Mouse (Mus musculus) kidney, embryonic 14.5 days (tissue): Measurements from ENCODE around the gene Casc3. TPM values are rescaled to one million over a fixed set of nuclear protein-coding genes. Genes with fewer than 3 reads are reported as not detected.

Source experiments
- ATAC-seq: fragments of 200-750 bp; cut with Nextera tagmentation; 2 replicates; pipeline ENCODE4 v1.8.0; 2017; ENCODE audit warnings: moderate number of reproducible peaks, mild to moderate bottlenecking, moderate TSS enrichment, moderate library complexity; ENCODE audit not compliant: low FRiP score, low TSS enrichment
- H3K27ac ChIP-seq: fragments of 300-500 bp; sonication (generic); 2 replicates; pipeline ENCODE4 v1.5.1; 2014; ENCODE audit warnings: low read depth, mild to moderate bottlenecking, low read length, moderate library complexity, mixed read lengths
- H3K27me3 ChIP-seq: fragments of 300-500 bp; sonication (generic); 2 replicates; pipeline ENCODE4 v1.6.1; 2014; ENCODE audit warnings: mild to moderate bottlenecking, low read length; ENCODE audit not compliant: control insufficient read depth, insufficient read depth
- H3K36me3 ChIP-seq: fragments of 300-500 bp; sonication (generic); 2 replicates; pipeline ENCODE4 v1.6.1; 2014; ENCODE audit warnings: low read length, mixed read lengths; ENCODE audit not compliant: control insufficient read depth, insufficient read depth
- H3K4me1 ChIP-seq: fragments of 300-500 bp; sonication (generic); 2 replicates; pipeline ENCODE4 v1.6.1; 2014; ENCODE audit warnings: low read length, mixed read lengths; ENCODE audit not compliant: control insufficient read depth, insufficient read depth
- H3K4me2 ChIP-seq: fragments of 300-500 bp; sonication (generic); replicated peaks from 2 replicates; pipeline ENCODE4 v1.6.1; 2014; ENCODE audit warnings: low read depth, mild to moderate bottlenecking, low read length
- H3K4me3 ChIP-seq: fragments of 300-500 bp; sonication (generic); 2 replicates; pipeline ENCODE4 v1.5.1; 2014; ENCODE audit warnings: mild to moderate bottlenecking, low read length
- H3K9ac ChIP-seq: fragments of 300-500 bp; sonication (generic); 2 replicates; pipeline ENCODE4 v1.6.1; 2014; ENCODE audit warnings: low read depth, mild to moderate bottlenecking, low read length, moderate library complexity
- H3K9me3 ChIP-seq: fragments of 300-500 bp; sonication (generic); 2 replicates; pipeline ENCODE4 v1.6.1; 2016; ENCODE audit warnings: low read length; ENCODE audit not compliant: control insufficient read depth
- WGBS: fragments of 180-500 bp; shearing (Covaris S2); extraction: QIAGEN DNeasy Blood & Tissue Kit; methylation state at CpG from one replicate; pipeline ENCODE4 v1.1.7; 2014; 5-methylcytosine and 5-hydroxymethylcytosine counted together
- polyA plus RNA-seq: library from polyadenylated mRNA; unstranded; fragments of >200 nt; fragmentation: Nextera tagmentation; extraction: Ambion mirVana; gene quantifications from 2 replicates; pipeline ENCODE4 v1.2.1, GENCODE M21; 2014

The Casc3 gene
- polyA plus RNA-seq, 1 experiment from 2014 or later: 43.1 TPM

GRCm38 (mm10) chr11:98765421-98766309 is 39.0 kb upstream of the Casc3 start:
- peak overlapping the region; percentile 55; the same call in 1 of the 2 replicates for H3K27ac ChIP-seq
- H3K9me3 ChIP-seq: no peaks in the 10 kb centered on the region
- peaks cover 45% of the 10 kb centered on the region for H3K4me1 ChIP-seq
- no peak overlapping the region; the same call in 1 of the 2 replicates for H3K4me2 ChIP-seq
- peaks cover 45% of the 10 kb centered on the region for H3K36me3 ChIP-seq
- no peak overlapping the region for H3K4me3 ChIP-seq
- ATAC-seq: peak; percentile 47; the same call in 1 of the 2 replicates
- WGBS: 42% methylated on average over 6 of the region's 9 CpGs
- H3K27me3 ChIP-seq: no peaks in the 10 kb centered on the region
- 0 out of 2 replicates have a peak overlapping the region, but pooled peaks have one; percentile 12 for H3K9ac ChIP-seq

- peaks cover 43% of the 10 kb centered on the region for H3K36me3 ChIP-seq
- H3K27me3 ChIP-seq: no peaks in the 10 kb centered on the region
- H3K9ac ChIP-seq: no peak overlapping the region
- no peak overlapping the region for H3K4me3 ChIP-seq
- H3K4me1 ChIP-seq: peaks cover 45% of the 10 kb centered on the region
- no peak overlapping the region for H3K27ac ChIP-seq
- H3K9me3 ChIP-seq: no peaks in the 10 kb centered on the region
- no peak overlapping the region for H3K4me2 ChIP-seq
- 34% methylated on average over 2 of the region's 2 CpGs for WGBS
- no peak for ATAC-seq
Measured at GRCm38 (mm10) chr11:98766346-98766745, 38.4 kb upstream of the Casc3 start.

GRCm38 (mm10) chr11:98766816-98767215 is 37.9 kb upstream of the Casc3 start:
- Histone ChIP-seq H3K9me3 (no peaks in the 10 kb centered on the region), H3K9ac (no peak overlapping the region), H3K36me3 (peaks cover 38% of the 10 kb centered on the region), H3K27ac (no peak overlapping the region), H3K4me3 (no peak overlapping the region), H3K4me2 (no peak overlapping the region), H3K27me3 (no peaks in the 10 kb centered on the region), H3K4me1 (peaks cover 45% of the 10 kb centered on the region)
- ATAC-seq: no peak
- 54% methylated on average over 5 of the region's 5 CpGs for WGBS

GRCm38 (mm10) chr11:98767276-98767675 is 37.4 kb upstream of the Casc3 start:
- Histone ChIP-seq H3K9me3 (no peaks in the 10 kb centered on the region), H3K4me2 (no peak overlapping the region; the same call in 1 of the 2 replicates), H3K9ac (no peak overlapping the region; the same call in 1 of the 2 replicates), H3K36me3 (peaks cover 35% of the 10 kb centered on the region), H3K4me1 (peaks cover 45% of the 10 kb centered on the region), H3K27ac (no peak overlapping the region), H3K4me3 (no peak overlapping the region), H3K27me3 (no peaks in the 10 kb centered on the region)
- ATAC-seq: 0 out of 2 replicates have a peak, but pooled peaks have one; percentile 16
- WGBS: 8% methylated on average over 9 of the region's 9 CpGs

GRCm38 (mm10) chr11:98767713-98768112 is 37.0 kb upstream of the Casc3 start:
- Histone ChIP-seq H3K27ac (peak overlapping the region; percentile 81), H3K4me3 (peak overlapping the region; percentile 27; the same call in 1 of the 2 replicates), H3K36me3 (peaks cover 35% of the 10 kb centered on the region), H3K4me2 (peak overlapping the region; percentile 50), H3K9me3 (no peaks in the 10 kb centered on the region), H3K27me3 (no peaks in the 10 kb centered on the region), H3K9ac (peak overlapping the region; percentile 32; the same call in 1 of the 2 replicates), H3K4me1 (peaks cover 47% of the 10 kb centered on the region)
- 7% methylated on average over 4 of the region's 4 CpGs for WGBS
- ATAC-seq: no peak

GRCm38 (mm10) chr11:98768127-98769006 is 36.3 kb upstream of the Casc3 start:
- Histone ChIP-seq H3K9me3 (no peaks in the 10 kb centered on the region), H3K36me3 (peaks cover 30% of the 10 kb centered on the region), H3K4me1 (peaks cover 50% of the 10 kb centered on the region), H3K4me2 (peak overlapping the region; percentile 50), H3K4me3 (peak overlapping the region; percentile 27), H3K27me3 (no peaks in the 10 kb centered on the region), H3K27ac (peak overlapping the region; percentile 81), H3K9ac (peak overlapping the region; percentile 32)
- peak; percentile 29 for ATAC-seq
- WGBS: 11% methylated on average over 39 of the region's 39 CpGs

GRCm38 (mm10) chr11:98769007-98769954 is 35.4 kb upstream of the Casc3 start:
- H3K27ac ChIP-seq: peak overlapping the region; percentile 81; the same call in 1 of the 2 replicates
- no peak overlapping the region for H3K9ac ChIP-seq
- no peak for ATAC-seq
- H3K4me1 ChIP-seq: peaks cover 56% of the 10 kb centered on the region
- 85% methylated on average over 25 of the region's 25 CpGs for WGBS
- H3K4me2 ChIP-seq: no peak overlapping the region
- H3K4me3 ChIP-seq: no peak overlapping the region
- H3K36me3 ChIP-seq: peaks cover 23% of the 10 kb centered on the region
- H3K27me3 ChIP-seq: no peaks in the 10 kb centered on the region
- H3K9me3 ChIP-seq: no peaks in the 10 kb centered on the region
